Mouse (Mus musculus) brown adipose tissue, adult 24 weeks (tissue): Measurements from ENCODE around the gene Gys2. TPM values are rescaled to one million over a fixed set of nuclear protein-coding genes. Genes with fewer than 3 reads are reported as not detected.

Experiments used
- polyA plus RNA-seq: library from polyadenylated mRNA; stranded (reverse); fragments of >200 nt; gene quantifications from 2 replicates; pipeline ENCODE4 v1.2.4, GENCODE M21; 2012; ENCODE audit not compliant: missing spikeins, insufficient read depth, insufficient read length

Gene Gys2
- polyA plus RNA-seq, 1 experiment = 111 TPM

Other genes starting within 250 kb of the Gys2 start
- gene Iapp, start 174.7 kb downstream of the Gys2 start, polyA plus RNA-seq = not detected in 2 replicates
- gene Slco1a5, start 150.1 kb downstream of the Gys2 start, polyA plus RNA-seq = not detected in 2 replicates
- 4.9 and 6.6 TPM in 2 replicates for gene Pyroxd1, start 127.5 kb downstream of the Gys2 start, polyA plus RNA-seq
- gene Recql, start 86.0 kb downstream of the Gys2 start, polyA plus RNA-seq = 11.9 and 12.5 TPM in 2 replicates
- 19.0 and 22.6 TPM in 2 replicates for gene Golt1b, start 85.9 kb downstream of the Gys2 start, polyA plus RNA-seq
- not detected in 2 replicates for gene Spx, start 59.7 kb downstream of the Gys2 start, polyA plus RNA-seq
- 1,125 and 1,392 TPM in 2 replicates for gene Ldhb, start 34.8 kb upstream of the Gys2 start, polyA plus RNA-seq
- gene Kcnj8, start 98.5 kb upstream of the Gys2 start, polyA plus RNA-seq = 11.2 and 17.3 TPM in 2 replicates
- gene Abcc9, start 229.2 kb upstream of the Gys2 start, polyA plus RNA-seq = 9.4 and 12.2 TPM in 2 replicates